In genomic region chr17:66485742-66486141, GRCm38 (mm10) we compare ENCODE assay signal across 8 mouse cellular contexts. TPM values are rescaled to one million over a fixed set of nuclear protein-coding genes. Genes with fewer than 3 reads are reported as not detected.
A peak's percentile ranks its signal among the peaks of the same experiment; 100 is the strongest.
DNase-seq lines count a peak whose midpoint lies in the region; ATAC-seq lines count a peak whose summit lies in the region.

No protein-coding gene starts in this region.

- no peak overlapping the region for H3K4me3 ChIP-seq in hindbrain, embryonic 11.5 days (ENCODE audit: low read depth, low read length)
- H3K4me3 ChIP-seq in hindbrain, embryonic 12.5 days, result no peak overlapping the region
- H3K4me3 ChIP-seq in intestine, embryonic 14.5 days (ENCODE audit: low read depth, low read length), result no peak overlapping the region
- H3K4me3 ChIP-seq in midbrain, embryonic 10.5 days, result no peak overlapping the region

- no peak for ATAC-seq in hindbrain, embryonic 11.5 days (ENCODE audit: low FRiP score)
- no peak for ATAC-seq in hindbrain, embryonic 12.5 days (ENCODE audit: low FRiP score)
- no peak for ATAC-seq in intestine, embryonic 14.5 days (replicated peaks; ENCODE audit: low FRiP score, low TSS enrichment, low read depth)

- no peak overlapping the region for H3K27ac ChIP-seq in hindbrain, embryonic 11.5 days (ENCODE audit: low read depth, low read length)
- H3K27ac ChIP-seq in hindbrain, embryonic 12.5 days, result no peak overlapping the region
- no peak overlapping the region for H3K27ac ChIP-seq in intestine, embryonic 14.5 days (ENCODE audit: low read depth)
- peak overlapping the region; percentile 79 for H3K27ac ChIP-seq in midbrain, embryonic 10.5 days (replicated peaks)

- no peaks in the 10 kb centered on the region for H3K27me3 ChIP-seq in hindbrain, embryonic 11.5 days (ENCODE audit: control insufficient read depth, insufficient read depth, low read length)
- no peaks in the 10 kb centered on the region for H3K27me3 ChIP-seq in hindbrain, embryonic 12.5 days
- H3K27me3 ChIP-seq in intestine, embryonic 14.5 days (replicated peaks; ENCODE audit: control insufficient read depth, insufficient read depth, low read length), result 0 out of 2 replicates have a peak, but pooled peaks cover under 1% of the 10 kb centered on the region
- H3K27me3 ChIP-seq in midbrain, embryonic 10.5 days (ENCODE audit: low read depth, poor library complexity, severe bottlenecking), result peaks cover 18% of the 10 kb centered on the region

- H3K4me2 ChIP-seq in hindbrain, embryonic 11.5 days (replicated peaks; ENCODE audit: low read depth, low read length), result no peak overlapping the region
- H3K4me2 ChIP-seq in hindbrain, embryonic 12.5 days (replicated peaks), result no peak overlapping the region
- H3K4me2 ChIP-seq in intestine, embryonic 14.5 days (ENCODE audit: low read length), result no peak overlapping the region

- no peaks in the 10 kb centered on the region for H3K9me3 ChIP-seq in hindbrain, embryonic 11.5 days (ENCODE audit: control insufficient read depth, low read length)
- no peaks in the 10 kb centered on the region for H3K9me3 ChIP-seq in hindbrain, embryonic 12.5 days (replicated peaks)
- no peaks in the 10 kb centered on the region for H3K9me3 ChIP-seq in intestine, embryonic 14.5 days (ENCODE audit: control insufficient read depth, low read length)
- no peaks in the 10 kb centered on the region; the same call in 1 of the 2 replicates for H3K9me3 ChIP-seq in midbrain, embryonic 10.5 days (replicated peaks)

- WGBS in hindbrain, embryonic 11.5 days, result 12% methylated on average over 11 of the region's 11 CpGs
- 7% methylated on average over 11 of the region's 11 CpGs for WGBS in hindbrain, embryonic 12.5 days
- WGBS in intestine, embryonic 14.5 days, result 18% methylated on average over 11 of the region's 11 CpGs
- 7% methylated on average over 11 of the region's 11 CpGs for WGBS in midbrain, embryonic 10.5 days

- H3K36me3 ChIP-seq in hindbrain, embryonic 11.5 days (ENCODE audit: control insufficient read depth, insufficient read depth, low read length), result no peaks in the 10 kb centered on the region
- H3K36me3 ChIP-seq in hindbrain, embryonic 12.5 days, result no peaks in the 10 kb centered on the region
- H3K36me3 ChIP-seq in intestine, embryonic 14.5 days (ENCODE audit: control insufficient read depth, insufficient read depth, low read length), result no peaks in the 10 kb centered on the region
- no peaks in the 10 kb centered on the region for H3K36me3 ChIP-seq in midbrain, embryonic 10.5 days

- H3K4me1 ChIP-seq in hindbrain, embryonic 11.5 days (replicated peaks; ENCODE audit: control insufficient read depth, insufficient read depth, low read length), result 0 out of 2 replicates have a peak, but pooled peaks cover 3% of the 10 kb centered on the region
- H3K4me1 ChIP-seq in hindbrain, embryonic 12.5 days, result peaks cover 12% of the 10 kb centered on the region
- H3K4me1 ChIP-seq in intestine, embryonic 14.5 days (replicated peaks; ENCODE audit: control insufficient read depth, insufficient read depth, low read length), result no peaks in the 10 kb centered on the region
- H3K4me1 ChIP-seq in midbrain, embryonic 10.5 days, result peaks cover 46% of the 10 kb centered on the region

- peak; percentile 93 for DNase-seq in hindbrain, embryonic 11.5 days (ENCODE audit: low spot score)
- DNase-seq in cerebellum, postnatal 36 days, result peak; percentile 89 to 91
- peak; percentile 57 to 65 for DNase-seq in frontal cortex, postnatal 25 days (ENCODE audit: low spot score in 2 of 2)
- DNase-seq in intestine, embryonic 14.5 days (ENCODE audit: low spot score), result peak; percentile 87
- peak; percentile 30 to 85 for DNase-seq in left cerebral cortex, adult 9 months (ENCODE audit: low spot score in 2 of 2)
- DNase-seq in midbrain, embryonic 10.5 days (ENCODE audit: low spot score), result peak; percentile 87
- DNase-seq in right cerebral cortex, postnatal 4 days, result peak; percentile 77

- H3K9ac ChIP-seq in hindbrain, embryonic 11.5 days (ENCODE audit: low read depth, low read length), result no peak overlapping the region
- no peak overlapping the region for H3K9ac ChIP-seq in hindbrain, embryonic 12.5 days
- H3K9ac ChIP-seq in intestine, embryonic 14.5 days (ENCODE audit: low read length), result no peak overlapping the region

RNA-seq across cellular contexts. Expression of gene Rab12, which starts 33.8 kb away (rescaled TPM):
- polyA plus RNA-seq in hindbrain, embryonic 11.5 days (2014; fragmentation: Nextera tagmentation; extraction: Ambion mirVana), result 44.1 and 45.2 TPM in 2 replicates
- polyA plus RNA-seq in hindbrain, embryonic 12.5 days (2016; fragmentation: Nextera tagmentation; extraction: Ambion mirVana), result 59.8 and 61.0 TPM in 2 replicates
- 41.4 and 44.6 TPM in 2 replicates for polyA plus RNA-seq in intestine, embryonic 14.5 days (2014; fragmentation: Nextera tagmentation; extraction: Ambion mirVana)
- polyA plus RNA-seq in midbrain, embryonic 10.5 days (2016; fragmentation: Nextera tagmentation; extraction: Ambion mirVana), result 24.6 and 31.4 TPM in 2 replicates

RNA-seq across cellular contexts. Expression of gene Mtcl1, which starts 36.2 kb away (rescaled TPM):
- polyA plus RNA-seq in hindbrain, embryonic 11.5 days (2014; fragmentation: Nextera tagmentation; extraction: Ambion mirVana), result 47.9 and 59.8 TPM in 2 replicates
- 60.3 and 60.4 TPM in 2 replicates for polyA plus RNA-seq in hindbrain, embryonic 12.5 days (2016; fragmentation: Nextera tagmentation; extraction: Ambion mirVana)
- polyA plus RNA-seq in intestine, embryonic 14.5 days (2014; fragmentation: Nextera tagmentation; extraction: Ambion mirVana), result 11.7 and 14.6 TPM in 2 replicates
- 45.9 and 65.2 TPM in 2 replicates for polyA plus RNA-seq in midbrain, embryonic 10.5 days (2016; fragmentation: Nextera tagmentation; extraction: Ambion mirVana)
